Mouse (Mus musculus) thymus, adult 18-20 months (tissue): ENCODE measurements around the gene Defb41.
"Not testable (repeated sequence)": the region's sequence is repeated elsewhere in the genome, so short reads cannot be mapped to it uniquely, and the experiment has no call there.

Experiments
- DNase-seq, 2 experiments: peaks; one replicate each; pipeline ENCODE4 v3.0.0; 2022; ENCODE audit warnings: mixed read lengths in 2 of 2

The Defb41 gene

DNA sequence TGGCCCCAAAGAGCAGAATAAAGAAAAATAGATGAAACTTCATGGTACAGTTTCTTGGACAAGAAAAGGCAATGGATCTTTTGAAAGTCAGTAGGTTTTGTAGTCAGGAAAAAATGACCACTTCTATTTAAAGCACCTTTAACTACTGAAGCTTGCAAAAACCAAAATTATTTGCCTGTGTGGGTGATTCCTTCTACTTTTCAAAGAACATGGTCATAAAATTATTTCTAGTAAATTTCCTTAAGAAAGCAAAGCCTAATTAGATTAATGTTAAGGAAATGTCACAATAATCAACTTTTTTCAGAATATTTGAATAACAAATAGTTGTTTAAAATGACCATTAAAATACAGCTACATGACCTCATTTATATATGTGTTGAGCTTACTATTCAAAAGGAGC lies at the start of gene Defb41:
TSS of gene Defb41 (minus strand) at position 101 of the 400 bp plus-strand sequence.
- no peak for DNase-seq

DNA sequence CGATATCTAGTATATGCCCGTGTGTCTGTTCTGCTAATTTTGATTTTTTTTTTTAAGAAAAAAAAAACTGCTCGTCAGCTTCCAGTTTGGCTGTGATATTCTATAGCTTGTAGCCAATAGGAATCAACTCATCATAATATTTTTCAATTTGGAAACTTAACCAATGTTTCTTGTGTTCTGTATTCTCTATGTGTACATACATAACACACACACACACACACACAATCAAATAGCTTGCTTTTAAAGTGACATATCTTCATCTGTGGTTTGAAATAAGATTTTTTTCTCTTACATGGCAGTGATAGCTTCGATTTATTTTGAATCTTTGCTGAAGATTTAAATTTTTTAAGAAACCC lies 43.5 kb upstream of the Defb41 start:
- DNase-seq, result no peak

DNA sequence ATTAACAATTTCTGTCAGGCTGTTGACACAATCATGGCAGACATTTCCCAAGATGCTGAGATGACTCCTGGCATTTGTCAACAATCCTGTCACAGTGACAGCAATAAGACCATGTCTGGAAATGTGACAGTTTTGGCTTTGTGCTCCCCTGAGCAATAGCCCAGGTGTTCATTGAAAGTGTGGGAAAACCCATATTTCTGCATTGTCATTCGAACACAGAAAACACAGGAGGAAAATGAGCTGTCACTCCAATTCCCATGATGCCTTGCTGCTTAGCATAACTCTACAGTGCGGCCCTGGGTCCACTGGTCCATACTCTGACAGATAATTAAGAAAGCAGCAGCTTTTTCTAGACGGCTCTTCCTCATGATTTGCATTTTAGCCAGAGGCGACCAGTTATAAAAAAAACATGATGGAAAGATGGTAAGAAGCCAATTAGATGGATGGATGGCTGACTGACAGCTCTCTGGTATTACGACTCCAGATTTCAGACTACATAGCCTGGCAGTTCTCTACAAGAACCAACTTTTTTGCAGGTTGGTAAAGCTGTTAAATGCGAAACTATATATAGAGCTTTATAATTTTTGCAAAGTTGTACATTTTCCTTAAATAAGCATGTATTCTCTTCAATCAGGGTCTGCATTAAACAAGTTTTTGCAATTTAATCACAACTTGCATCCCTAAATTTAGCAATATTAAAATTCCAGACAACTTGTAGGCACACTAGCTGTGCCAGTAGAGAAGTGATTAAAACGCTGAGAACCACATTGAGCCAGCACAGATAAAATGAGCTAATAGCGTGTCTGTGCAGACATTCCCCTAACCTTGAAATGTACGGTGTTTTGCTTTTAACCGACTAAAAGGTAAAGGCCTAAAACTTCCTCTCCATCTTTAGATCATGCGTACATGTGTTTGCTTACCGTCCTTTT lies 42.9 kb upstream of the Defb41 start:
- DNase-seq, result no peak

DNA sequence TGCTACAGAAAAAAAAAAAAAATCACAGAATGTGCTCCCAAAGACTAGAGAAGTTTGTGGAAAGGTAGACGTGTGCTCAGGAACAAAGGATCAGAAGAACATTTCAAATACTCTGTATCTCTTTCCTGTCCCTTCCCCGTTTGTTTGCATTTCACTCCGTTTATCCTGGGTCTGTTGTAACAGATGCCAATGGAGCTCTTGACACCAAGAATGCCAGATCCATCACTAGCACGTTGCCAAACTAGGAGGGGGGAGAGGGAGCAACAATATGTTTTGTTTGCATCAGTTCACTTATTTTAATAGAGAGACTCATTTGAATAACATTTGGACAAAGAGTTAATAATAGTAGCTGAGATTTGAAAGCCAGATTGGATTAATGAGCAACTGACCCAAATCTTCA lies 27.6 kb upstream of the Defb41 start:
- no peak for DNase-seq

DNA sequence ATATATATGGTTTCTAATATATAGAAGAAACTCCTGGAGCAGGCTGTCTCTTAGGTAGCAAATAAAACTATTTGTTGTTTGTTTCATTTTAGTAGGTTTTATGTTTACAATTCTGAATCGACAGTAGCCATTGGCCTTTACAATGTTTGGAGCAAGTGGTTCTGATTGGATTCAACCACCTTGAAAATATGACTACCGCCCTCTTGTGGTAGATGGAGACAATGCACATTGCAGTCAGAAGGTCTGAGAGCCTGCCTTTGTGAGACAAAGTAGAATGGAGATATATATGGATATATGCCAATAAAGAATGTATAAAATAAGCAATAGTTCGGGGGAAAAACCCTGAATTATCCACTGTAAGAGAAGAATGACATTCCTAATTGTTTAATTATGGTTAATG lies 23.9 kb upstream of the Defb41 start:
- DNase-seq, result no peak

DNA sequence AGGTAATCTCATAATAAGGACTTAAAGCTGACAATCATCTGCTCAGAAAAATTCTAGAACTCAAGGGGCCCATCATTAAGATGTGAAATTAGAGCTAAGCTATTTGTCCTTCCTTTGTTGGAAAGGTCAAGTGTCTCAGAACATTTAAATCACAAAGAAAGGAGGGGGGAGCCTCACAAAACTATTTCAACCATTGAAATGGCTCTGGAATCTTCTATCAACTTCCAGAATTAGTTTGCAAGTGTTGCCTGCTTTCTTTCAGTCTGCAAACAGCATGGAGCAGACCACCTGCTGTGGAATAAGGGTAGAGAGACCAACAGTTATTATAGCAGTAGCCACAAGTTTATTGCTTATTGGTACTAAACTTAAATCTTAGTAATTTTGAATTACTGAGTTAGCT lies 22.4 kb upstream of the Defb41 start:
- DNase-seq, result no peak

DNA sequence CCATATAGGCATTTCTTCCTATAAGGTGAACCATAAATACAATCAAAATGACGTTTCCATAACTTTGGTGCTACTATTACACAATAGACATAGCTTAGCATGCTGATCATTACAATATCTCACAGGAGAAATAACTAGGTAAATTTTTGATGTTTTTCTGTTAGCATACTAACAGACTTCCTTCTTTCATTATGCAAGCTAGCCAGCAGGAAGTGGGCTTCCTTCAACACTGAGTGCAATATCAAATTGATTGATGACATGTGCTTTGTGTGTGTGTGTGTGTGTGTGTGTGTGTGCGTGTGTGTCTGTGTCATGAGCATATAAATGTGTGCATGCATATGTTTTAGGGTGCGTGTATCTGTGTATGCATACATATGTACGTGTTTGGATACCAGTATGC lies 6.2 kb upstream of the Defb41 start:
- no peak for DNase-seq

DNA sequence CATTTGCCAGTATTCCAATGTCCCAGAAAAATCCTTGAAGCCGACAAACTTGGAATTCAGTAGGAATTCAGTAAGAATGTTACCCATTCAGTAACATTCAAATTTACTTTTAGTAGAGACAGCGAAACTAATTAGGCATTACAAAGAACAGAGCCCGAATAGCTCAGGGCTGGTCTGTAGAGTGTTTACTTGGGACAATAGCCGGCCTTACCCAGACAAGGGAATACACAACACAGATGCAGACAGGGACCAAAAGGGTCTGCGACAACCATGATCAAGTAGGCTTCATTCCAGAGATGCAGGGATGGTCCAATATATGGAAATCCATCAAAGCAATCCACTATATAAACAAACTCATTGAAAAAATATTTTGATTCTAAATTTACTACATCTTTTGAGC lies 3.9 kb upstream of the Defb41 start:
- no peak for DNase-seq

DNA sequence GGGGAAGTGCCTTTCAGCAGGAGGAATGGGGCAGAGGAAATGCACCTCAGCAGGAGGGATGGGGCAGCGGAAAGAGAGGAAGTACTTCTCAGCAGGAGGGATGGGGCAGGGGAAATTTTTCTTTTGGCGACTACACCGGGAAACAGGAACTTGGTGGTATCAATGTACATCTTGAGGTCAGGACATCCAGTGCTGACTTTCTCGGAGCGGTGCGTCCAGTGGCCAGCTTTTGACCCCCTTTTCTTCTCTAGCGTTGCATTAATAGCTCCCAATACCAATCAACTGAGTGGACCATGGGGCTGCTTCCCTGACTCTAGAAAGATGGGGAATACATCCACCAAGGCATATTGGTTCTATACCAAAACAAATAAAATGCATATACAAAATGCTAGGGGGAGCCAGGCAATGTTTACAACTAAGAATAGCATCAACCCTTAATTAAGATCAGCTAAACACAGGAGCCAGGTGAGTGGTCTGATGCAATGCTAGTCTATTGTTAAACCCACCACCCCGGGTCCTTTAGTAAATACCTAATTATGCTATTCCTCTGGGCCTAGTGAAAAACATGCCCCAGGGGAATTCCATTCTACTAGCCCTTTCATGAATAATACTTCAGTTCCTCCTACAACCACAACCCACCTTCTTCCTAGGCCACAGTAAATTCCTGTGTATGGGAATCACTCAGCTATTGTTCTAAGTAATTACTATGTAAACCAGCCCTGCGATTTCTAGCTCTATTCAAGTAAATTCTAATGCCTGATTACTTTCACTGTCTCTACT lies 18.9 kb downstream of the Defb41 start:
- not testable (repeated sequence) for DNase-seq

DNA sequence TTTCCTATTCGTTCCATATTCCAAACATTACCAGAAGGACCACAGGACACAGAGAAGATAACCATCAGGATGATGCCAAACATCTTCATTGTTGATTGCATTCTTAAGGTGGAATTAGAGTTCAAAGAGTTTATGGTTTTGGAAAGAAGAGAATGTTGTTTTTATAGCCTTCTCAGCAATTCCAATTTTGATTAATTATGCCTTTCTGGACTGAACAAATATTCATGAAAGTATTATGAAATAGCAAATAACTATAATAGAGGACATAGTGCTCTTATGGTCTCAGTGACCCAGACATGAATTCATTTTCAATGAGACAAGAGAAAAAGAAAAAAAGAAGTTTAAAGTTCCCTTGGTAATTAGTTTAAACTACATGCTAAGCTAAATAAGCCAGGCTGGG lies 27.6 kb downstream of the Defb41 start, which contains the start of gene Defb18:
TSS of gene Defb18 (minus strand) at position 101 of the 400 bp plus-strand sequence.
- no peak for DNase-seq

DNA sequence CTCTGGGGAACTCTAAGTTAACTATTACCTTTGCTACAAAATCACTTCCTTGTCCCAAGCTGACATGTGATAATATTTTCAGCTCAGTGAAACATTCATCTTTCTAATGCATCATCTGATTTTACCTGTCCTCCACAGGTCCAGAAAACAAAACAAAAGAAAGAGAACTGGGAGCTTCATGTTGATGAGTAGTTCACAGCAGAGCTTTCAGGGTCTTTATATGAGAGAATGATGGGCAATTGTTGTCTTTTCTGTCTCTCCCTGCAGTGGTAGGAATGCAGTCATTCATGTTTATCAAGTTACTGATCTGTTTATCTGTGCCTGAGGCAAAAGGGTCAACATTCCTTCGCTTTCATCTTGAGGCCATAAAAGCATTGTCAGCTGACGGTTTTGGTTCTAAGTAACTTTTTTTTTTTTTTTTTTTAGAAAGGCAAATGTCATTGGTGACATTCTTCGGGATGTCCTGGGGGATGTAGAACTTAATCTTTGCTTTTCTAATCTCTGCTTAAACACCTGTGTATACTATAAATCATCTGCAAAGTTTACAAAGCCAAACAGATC lies 41.5 kb downstream of the Defb41 start:
- DNase-seq, result no peak
